Comparison of ENCODE assay signal across 8 mouse cellular contexts in genomic region chr10:71218228-71218892, GRCm38 (mm10). TPM values are rescaled to one million over a fixed set of nuclear protein-coding genes. Genes with fewer than 3 reads are reported as not detected.
DNase-seq lines count a peak whose midpoint lies in the region; ATAC-seq and TF ChIP-seq lines count a peak whose summit lies in the region.

No protein-coding gene starts in this region.

- H3ac ChIP-seq in C2C12 (ENCODE audit: control insufficient read depth, insufficient read length, low read depth): no peak overlapping the region

- ATAC-seq in embryonic facial prominence, embryonic 15.5 days (ENCODE audit: insufficient number of reproducible peaks, low FRiP score, low TSS enrichment, low read depth): no peak
- peak; percentile 53; the same call in 1 of the 2 replicates for ATAC-seq in kidney, embryonic 14.5 days (ENCODE audit: low FRiP score, low TSS enrichment)
- peak; percentile 75; the same call in 1 of the 2 replicates for ATAC-seq in limb, embryonic 14.5 days (ENCODE audit: low FRiP score, low read depth)

- H3K4me1 ChIP-seq in bone marrow, adult 2 months (ENCODE audit: control insufficient read depth, insufficient read depth, low read length): no peaks in the 10 kb centered on the region; the same call in 1 of the 2 replicates
- no peaks in the 10 kb centered on the region for H3K4me1 ChIP-seq in embryonic facial prominence, embryonic 15.5 days
- peaks cover 22% of the 10 kb centered on the region; the same call in 1 of the 2 replicates for H3K4me1 ChIP-seq in heart, embryonic 10.5 days
- H3K4me1 ChIP-seq in kidney, embryonic 14.5 days (ENCODE audit: control insufficient read depth, insufficient read depth, low read length): no peaks in the 10 kb centered on the region
- H3K4me1 ChIP-seq in limb, embryonic 14.5 days (ENCODE audit: control insufficient read depth, insufficient read depth, low read length): no peaks in the 10 kb centered on the region

- no peak overlapping the region for H3K4me3 ChIP-seq in C2C12 (ENCODE audit: insufficient read depth, poor library complexity, severe bottlenecking)
- no peak overlapping the region for H3K4me3 ChIP-seq in bone marrow, adult 2 months (replicated peaks; ENCODE audit: control insufficient read depth, low read depth, low read length)
- no peak overlapping the region for H3K4me3 ChIP-seq in embryonic facial prominence, embryonic 15.5 days (replicated peaks)
- no peak overlapping the region for H3K4me3 ChIP-seq in heart, embryonic 10.5 days
- H3K4me3 ChIP-seq in kidney, embryonic 14.5 days (ENCODE audit: low read length): no peak overlapping the region
- no peak overlapping the region for H3K4me3 ChIP-seq in limb, embryonic 14.5 days (replicated peaks; ENCODE audit: low read length)

- H3K27me3 ChIP-seq in C2C12 (ENCODE audit: control insufficient read depth, insufficient read depth, insufficient read length): no peaks in the 10 kb centered on the region
- H3K27me3 ChIP-seq in embryonic facial prominence, embryonic 15.5 days: no peaks in the 10 kb centered on the region
- H3K27me3 ChIP-seq in heart, embryonic 10.5 days (ENCODE audit: insufficient read depth, poor library complexity, severe bottlenecking): no peaks in the 10 kb centered on the region
- no peaks in the 10 kb centered on the region for H3K27me3 ChIP-seq in kidney, embryonic 14.5 days (ENCODE audit: control insufficient read depth, insufficient read depth, low read length)
- no peaks in the 10 kb centered on the region for H3K27me3 ChIP-seq in limb, embryonic 14.5 days (ENCODE audit: control insufficient read depth, insufficient read depth, low read length)
- no peaks in the 10 kb centered on the region for H3K27me3 ChIP-seq in splenic B cell, adult 2 months (ENCODE audit: control insufficient read depth, insufficient read depth, low read length, poor library complexity, severe bottlenecking)

- no peak for TF ChIP-seq POLR2A in bone marrow, adult 2 months (IDR thresholded peaks at IDR 0.05; ENCODE audit: borderline replicate concordance, control insufficient read depth, low read depth, low read length)
- no peak for TF ChIP-seq POLR2A in limb, embryonic 14.5 days (IDR thresholded peaks at IDR 0.05; ENCODE audit: borderline replicate concordance, extremely low read depth, insufficient read depth, insufficient read length)

- peak; percentile 80 for DNase-seq in heart, embryonic 10.5 days (ENCODE audit: low spot score)
- DNase-seq in limb, embryonic 14.5 days (ENCODE audit: low spot score): peak; percentile 85
- DNase-seq in naive thymus-derived CD4-positive, alpha-beta T cell, adult 2 months (ENCODE audit: low read depth): peak; percentile 73
- peak; percentile 80 for DNase-seq in splenic B cell, adult 2 months (ENCODE audit: low read depth, low spot score)

- TF ChIP-seq CTCF in C2C12 (IDR thresholded peaks at IDR 0.05; ENCODE audit: control insufficient read depth, insufficient read depth, insufficient read length): peak; percentile 52
- TF ChIP-seq CTCF in bone marrow, adult 2 months (IDR thresholded peaks at IDR 0.05; ENCODE audit: control insufficient read depth, insufficient read depth, low read length): peak; percentile 67

- peak overlapping the region; percentile 29; the same call in 1 of the 2 replicates for H3K4me2 ChIP-seq in embryonic facial prominence, embryonic 15.5 days (replicated peaks)
- 0 out of 2 replicates have a peak overlapping the region, but pooled peaks have one; percentile 12 for H3K4me2 ChIP-seq in kidney, embryonic 14.5 days (replicated peaks; ENCODE audit: low read depth, low read length)
- H3K4me2 ChIP-seq in limb, embryonic 14.5 days (replicated peaks; ENCODE audit: low read depth, low read length, severe bottlenecking): no peak overlapping the region

- H3K36me3 ChIP-seq in C2C12 (ENCODE audit: control insufficient read depth, insufficient read depth): peaks cover 2% of the 10 kb centered on the region
- H3K36me3 ChIP-seq in embryonic facial prominence, embryonic 15.5 days: peaks cover 4% of the 10 kb centered on the region; the same call in 1 of the 2 replicates
- peaks cover 14% of the 10 kb centered on the region for H3K36me3 ChIP-seq in heart, embryonic 10.5 days
- 0 out of 2 replicates have a peak, but pooled peaks cover 2% of the 10 kb centered on the region for H3K36me3 ChIP-seq in kidney, embryonic 14.5 days (ENCODE audit: control insufficient read depth, insufficient read depth, low read length)
- H3K36me3 ChIP-seq in limb, embryonic 14.5 days (ENCODE audit: control insufficient read depth, insufficient read depth, low read length): peaks cover 10% of the 10 kb centered on the region
- no peaks in the 10 kb centered on the region; the same call in 1 of the 2 replicates for H3K36me3 ChIP-seq in splenic B cell, adult 2 months (ENCODE audit: control insufficient read depth, insufficient read depth, low read length, poor library complexity, severe bottlenecking)

- 21% methylated on average over 8 of the region's 8 CpGs for WGBS in bone marrow, adult 2 months
- 12% methylated on average over 8 of the region's 8 CpGs for WGBS in embryonic facial prominence, embryonic 15.5 days
- 14% methylated on average over 8 of the region's 8 CpGs for WGBS in heart, embryonic 10.5 days
- 18% methylated on average over 8 of the region's 8 CpGs for WGBS in kidney, embryonic 14.5 days
- 12% methylated on average over 8 of the region's 8 CpGs for WGBS in limb, embryonic 14.5 days

- H3K9ac ChIP-seq in embryonic facial prominence, embryonic 15.5 days: no peak overlapping the region
- H3K9ac ChIP-seq in kidney, embryonic 14.5 days (ENCODE audit: low read depth, low read length): no peak overlapping the region
- H3K9ac ChIP-seq in limb, embryonic 14.5 days (ENCODE audit: low read depth, low read length, severe bottlenecking): no peak overlapping the region

- H3K79me3 ChIP-seq in C2C12 (ENCODE audit: low read depth): no peaks in the 10 kb centered on the region

- no peaks in the 10 kb centered on the region for H3K79me2 ChIP-seq in C2C12 (ENCODE audit: control insufficient read depth, insufficient read depth)

- H3K9me3 ChIP-seq in embryonic facial prominence, embryonic 15.5 days (replicated peaks): no peaks in the 10 kb centered on the region
- H3K9me3 ChIP-seq in heart, embryonic 10.5 days: no peaks in the 10 kb centered on the region
- H3K9me3 ChIP-seq in kidney, embryonic 14.5 days (ENCODE audit: control insufficient read depth, low read length): no peaks in the 10 kb centered on the region
- H3K9me3 ChIP-seq in limb, embryonic 14.5 days (ENCODE audit: control insufficient read depth, low read length): no peaks in the 10 kb centered on the region

- no peak overlapping the region for H3K27ac ChIP-seq in bone marrow, adult 2 months (ENCODE audit: control insufficient read depth, insufficient read depth, low read depth, low read length, poor library complexity)
- H3K27ac ChIP-seq in embryonic facial prominence, embryonic 15.5 days (replicated peaks): no peak overlapping the region
- no peak overlapping the region for H3K27ac ChIP-seq in heart, embryonic 10.5 days
- H3K27ac ChIP-seq in kidney, embryonic 14.5 days (ENCODE audit: low read depth, low read length): no peak overlapping the region
- H3K27ac ChIP-seq in limb, embryonic 14.5 days (replicated peaks; ENCODE audit: low read depth, low read length): no peak overlapping the region

TF ChIP-seq in C2C12, 6 proteins besides CTCF, POLR2A, EP300 and RAD21:
- no peak for TF ChIP-seq CEBPB (IDR thresholded peaks at IDR 0.05; ENCODE audit: low read depth)
- TF ChIP-seq USF1 (IDR thresholded peaks at IDR 0.05; ENCODE audit: low read depth): no peak
- no peak for TF ChIP-seq MYOD1 (IDR thresholded peaks at IDR 0.05; ENCODE audit: control insufficient read depth, insufficient read length, low read depth)
- TF ChIP-seq MYOG (IDR thresholded peaks at IDR 0.05; ENCODE audit: control insufficient read depth, extremely low read depth, insufficient read length): no peak
- TF ChIP-seq FOSL1 (IDR thresholded peaks at IDR 0.05; ENCODE audit: insufficient read depth, low read length, poor library complexity, severe bottlenecking): no peak
- TF ChIP-seq MAX (IDR thresholded peaks at IDR 0.05): no peak

RNA-seq across cellular contexts. Expression of gene Tfam, which starts 19.7 kb away (rescaled TPM):
- 21.0 TPM for polyA plus RNA-seq in C2C12 (2012; fragmentation: generic; extraction: Trizol)
- polyA plus RNA-seq in bone marrow, adult 2 months (2011; ENCODE audit: insufficient read depth, insufficient read length, low replicate concordance, missing spikeins): 22.9 and 32.5 TPM in 2 replicates
- 56.6 and 61.6 TPM in 2 replicates for polyA plus RNA-seq in embryonic facial prominence, embryonic 15.5 days (2015; fragmentation: Nextera tagmentation; extraction: Ambion mirVana)
- polyA plus RNA-seq in heart, embryonic 10.5 days (2016; fragmentation: Nextera tagmentation; extraction: Ambion mirVana): 57.8 and 78.1 TPM in 2 replicates
- polyA plus RNA-seq in kidney, embryonic 14.5 days (2014; fragmentation: Nextera tagmentation; extraction: Ambion mirVana): 87.7 and 103 TPM in 2 replicates
- 17.5 and 28.4 TPM in 2 replicates for polyA plus RNA-seq in limb, embryonic 14.5 days (2012; rRNA removed)
- 58.7 and 59.4 TPM in 2 replicates for polyA plus RNA-seq in limb, embryonic 14.5 days (2014; fragmentation: Nextera tagmentation; extraction: Ambion mirVana)

RNA-seq across cellular contexts. Expression of gene Bicc1, which starts 58.9 kb away (rescaled TPM):
- 4.0 TPM for polyA plus RNA-seq in C2C12 (2012; fragmentation: generic; extraction: Trizol)
- polyA plus RNA-seq in bone marrow, adult 2 months (2011; ENCODE audit: insufficient read depth, insufficient read length, low replicate concordance, missing spikeins): 3.7 and 4.0 TPM in 2 replicates
- 37.5 and 40.8 TPM in 2 replicates for polyA plus RNA-seq in embryonic facial prominence, embryonic 15.5 days (2015; fragmentation: Nextera tagmentation; extraction: Ambion mirVana)
- 7.8 and 10.4 TPM in 2 replicates for polyA plus RNA-seq in heart, embryonic 10.5 days (2016; fragmentation: Nextera tagmentation; extraction: Ambion mirVana)
- polyA plus RNA-seq in kidney, embryonic 14.5 days (2014; fragmentation: Nextera tagmentation; extraction: Ambion mirVana): 27.7 and 40.7 TPM in 2 replicates
- polyA plus RNA-seq in limb, embryonic 14.5 days (2012; rRNA removed): 38.8 and 42.2 TPM in 2 replicates
- polyA plus RNA-seq in limb, embryonic 14.5 days (2014; fragmentation: Nextera tagmentation; extraction: Ambion mirVana): 48.2 and 50.5 TPM in 2 replicates
